Mouse (Mus musculus) limb, embryonic 13.5 days (tissue): ENCODE results near the gene Lrrc4b. TPM values are rescaled to one million over a fixed set of nuclear protein-coding genes. Genes with fewer than 3 reads are reported as not detected.
A peak's percentile ranks its signal among the peaks of the same experiment; 100 is the strongest.

Experiments used
- ATAC-seq: fragments of 200-750 bp; cut with Nextera tagmentation; 2 replicates; pipeline ENCODE4 v1.8.0; 2017; ENCODE audit warnings: low read depth, moderate number of reproducible peaks, moderate TSS enrichment; ENCODE audit not compliant: low FRiP score
- H3K27ac ChIP-seq: fragments of 300-500 bp; sonication (generic); 2 replicates; pipeline ENCODE4 v1.5.1; 2015; ENCODE audit warnings: inconsistent platforms, mild to moderate bottlenecking, moderate library complexity
- H3K27me3 ChIP-seq: fragments of 300-500 bp; sonication (generic); 2 replicates; pipeline ENCODE4 v1.6.1; 2015; ENCODE audit warnings: mild to moderate bottlenecking, inconsistent platforms
- H3K36me3 ChIP-seq: fragments of 300-500 bp; sonication (generic); 2 replicates; pipeline ENCODE4 v1.6.1; 2015; ENCODE audit warnings: inconsistent platforms, mild to moderate bottlenecking, moderate library complexity
- H3K4me1 ChIP-seq: fragments of 300-500 bp; sonication (generic); 2 replicates; pipeline ENCODE4 v1.6.1; 2015; ENCODE audit warnings: inconsistent platforms
- H3K4me2 ChIP-seq: fragments of 300-500 bp; sonication (generic); replicated peaks from 2 replicates; pipeline ENCODE4 v1.6.1; 2015; ENCODE audit warnings: inconsistent platforms, mild to moderate bottlenecking, moderate library complexity
- H3K4me3 ChIP-seq: fragments of 300-500 bp; sonication (generic); 2 replicates; pipeline ENCODE4 v1.5.1; 2015; ENCODE audit warnings: moderate library complexity, mild to moderate bottlenecking, inconsistent platforms
- H3K9ac ChIP-seq: fragments of 300-500 bp; sonication (generic); 2 replicates; pipeline ENCODE4 v1.6.1; 2015; ENCODE audit warnings: mild to moderate bottlenecking, inconsistent platforms
- H3K9me3 ChIP-seq: fragments of 300-500 bp; sonication (generic); 2 replicates; pipeline ENCODE4 v1.6.1; 2016; ENCODE audit warnings: inconsistent platforms
- WGBS: fragments of 180-500 bp; shearing (Covaris S2); methylation state at CpG from one replicate; pipeline ENCODE4 v1.1.7; 2015; 5-methylcytosine and 5-hydroxymethylcytosine counted together
- polyA plus RNA-seq: library from polyadenylated mRNA; unstranded; fragments of >200 nt; fragmentation: Nextera tagmentation; extraction: Ambion mirVana; gene quantifications from 2 replicates; pipeline ENCODE4 v1.2.1, GENCODE M21; 2015

Lrrc4b gene
- polyA plus RNA-seq, 1 experiment from 2014 or later: 1.2 TPM

GRCm38 (mm10) chr7:44460067-44460466, 31.2 kb downstream of the Lrrc4b start:
- no peak for ATAC-seq

GRCm38 (mm10) chr7:44460767-44461502, 32.1 kb downstream of the Lrrc4b start:
- H3K27ac ChIP-seq: no peak overlapping the region
- no peak overlapping the region for H3K4me3 ChIP-seq
- H3K27me3 ChIP-seq: peaks cover 86% of the 10 kb centered on the region
- no peak overlapping the region for H3K9ac ChIP-seq
- 0 out of 2 replicates have a peak, but pooled peaks cover 8% of the 10 kb centered on the region for H3K9me3 ChIP-seq
- H3K36me3 ChIP-seq: peaks cover 8% of the 10 kb centered on the region; the same call in 1 of the 2 replicates
- H3K4me2 ChIP-seq: no peak overlapping the region
- no peak for ATAC-seq
- WGBS: 73% methylated on average over 31 of the region's 31 CpGs
- H3K4me1 ChIP-seq: peaks cover 9% of the 10 kb centered on the region

More at GRCm38 (mm10) chr7:44460067-44460466, 31.2 kb downstream of the Lrrc4b start:
- Histone ChIP-seq H3K4me2 (no peak overlapping the region), H3K4me1 (peaks cover 9% of the 10 kb centered on the region), H3K36me3 (peaks cover 8% of the 10 kb centered on the region; the same call in 1 of the 2 replicates), H3K4me3 (no peak overlapping the region), H3K27ac (no peak overlapping the region), H3K27me3 (peaks cover 77% of the 10 kb centered on the region), H3K9me3 (0 out of 2 replicates have a peak, but pooled peaks cover 8% of the 10 kb centered on the region), H3K9ac (no peak overlapping the region)
- 72% methylated on average over 6 of the region's 6 CpGs for WGBS

- Histone ChIP-seq H3K9me3 (0 out of 2 replicates have a peak, but pooled peaks cover 8% of the 10 kb centered on the region), H3K4me3 (no peak overlapping the region), H3K27ac (no peak overlapping the region), H3K4me1 (peaks cover 9% of the 10 kb centered on the region), H3K9ac (no peak overlapping the region), H3K36me3 (peaks cover 8% of the 10 kb centered on the region; the same call in 1 of the 2 replicates), H3K27me3 (peaks cover 87% of the 10 kb centered on the region), H3K4me2 (peak overlapping the region; percentile 65; the same call in 1 of the 2 replicates)
- 48% methylated on average over 57 of the region's 57 CpGs for WGBS
- ATAC-seq: no peak; the same call in 1 of the 2 replicates
Measured at GRCm38 (mm10) chr7:44461503-44462217, 32.8 kb downstream of the Lrrc4b start.

GRCm38 (mm10) chr7:44462218-44463055, 33.6 kb downstream of the Lrrc4b start:
- no peak overlapping the region for H3K27ac ChIP-seq
- peak overlapping the region; percentile 39; the same call in 1 of the 2 replicates for H3K9ac ChIP-seq
- peaks cover 13% of the 10 kb centered on the region for H3K4me1 ChIP-seq
- no peak for ATAC-seq
- 12% methylated on average over 77 of the region's 77 CpGs for WGBS
- peak overlapping the region; percentile 38 for H3K4me3 ChIP-seq
- peak overlapping the region; percentile 65 for H3K4me2 ChIP-seq
- peaks cover 8% of the 10 kb centered on the region; the same call in 1 of the 2 replicates for H3K36me3 ChIP-seq
- peaks cover 84% of the 10 kb centered on the region for H3K27me3 ChIP-seq
- 0 out of 2 replicates have a peak, but pooled peaks cover 8% of the 10 kb centered on the region for H3K9me3 ChIP-seq

- 0 out of 2 replicates have a peak, but pooled peaks cover 6% of the 10 kb centered on the region for H3K9me3 ChIP-seq
- peak overlapping the region; percentile 65 for H3K4me2 ChIP-seq
- H3K4me3 ChIP-seq: peak overlapping the region; percentile 38
- H3K27me3 ChIP-seq: peaks cover 78% of the 10 kb centered on the region
- WGBS: 19% methylated on average over 7 of the region's 8 CpGs
- peak overlapping the region; percentile 39; the same call in 1 of the 2 replicates for H3K9ac ChIP-seq
- H3K4me1 ChIP-seq: peaks cover 14% of the 10 kb centered on the region
- ATAC-seq: no peak
- no peak overlapping the region for H3K27ac ChIP-seq
- peaks cover 8% of the 10 kb centered on the region; the same call in 1 of the 2 replicates for H3K36me3 ChIP-seq
Measured at GRCm38 (mm10) chr7:44463056-44463425, 34.2 kb downstream of the Lrrc4b start.

GRCm38 (mm10) chr7:44463556-44464225, 34.9 kb downstream of the Lrrc4b start:
- Histone ChIP-seq H3K36me3 (peaks cover 8% of the 10 kb centered on the region; the same call in 1 of the 2 replicates), H3K9ac (no peak overlapping the region), H3K4me2 (no peak overlapping the region), H3K9me3 (no peaks in the 10 kb centered on the region), H3K27ac (no peak overlapping the region), H3K4me1 (peaks cover 17% of the 10 kb centered on the region), H3K27me3 (peaks cover 73% of the 10 kb centered on the region), H3K4me3 (no peak overlapping the region)
- 84% methylated on average over 10 of the region's 10 CpGs for WGBS
- ATAC-seq: no peak

GRCm38 (mm10) chr7:44464511-44464910, 35.7 kb downstream of the Lrrc4b start:
- no peaks in the 10 kb centered on the region for H3K9me3 ChIP-seq
- ATAC-seq: no peak
- H3K4me2 ChIP-seq: no peak overlapping the region
- H3K27me3 ChIP-seq: peaks cover 65% of the 10 kb centered on the region
- H3K4me3 ChIP-seq: no peak overlapping the region
- H3K4me1 ChIP-seq: peaks cover 24% of the 10 kb centered on the region
- H3K27ac ChIP-seq: no peak overlapping the region
- 25% methylated on average over 4 of the region's 4 CpGs for WGBS
- H3K9ac ChIP-seq: no peak overlapping the region
- peaks cover 10% of the 10 kb centered on the region; the same call in 1 of the 2 replicates for H3K36me3 ChIP-seq

GRCm38 (mm10) chr7:44465111-44465510, 36.3 kb downstream of the Lrrc4b start, which contains the start of gene Aspdh:
Aspdh (plus strand) TSS chr7:44465391.
- H3K4me3 ChIP-seq: no peak within 1 kb of the TSS
- no peak within 1 kb of the TSS for H3K4me2 ChIP-seq
- H3K27ac ChIP-seq: no peak within 1 kb of the TSS
- no peak within 1 kb of the TSS for H3K9ac ChIP-seq
- peaks cover 24% of the 10 kb centered on the region for H3K4me1 ChIP-seq
- peaks cover 59% of the 10 kb centered on the region for H3K27me3 ChIP-seq
- no peaks in the 10 kb centered on the region for H3K9me3 ChIP-seq
- no peak for ATAC-seq
- H3K36me3 ChIP-seq: peaks cover 12% of the 10 kb centered on the region; the same call in 1 of the 2 replicates
- WGBS: 44% methylated on average over 2 of the region's 2 CpGs

- no peak overlapping the region for H3K27ac ChIP-seq
- no peak overlapping the region for H3K4me2 ChIP-seq
- ATAC-seq: no peak
- H3K4me3 ChIP-seq: 0 out of 2 replicates have a peak overlapping the region, but pooled peaks have one; percentile 70
- H3K36me3 ChIP-seq: peaks cover 13% of the 10 kb centered on the region
- H3K27me3 ChIP-seq: peaks cover 48% of the 10 kb centered on the region
- peaks cover 24% of the 10 kb centered on the region for H3K4me1 ChIP-seq
- H3K9me3 ChIP-seq: no peaks in the 10 kb centered on the region
- H3K9ac ChIP-seq: no peak overlapping the region
- WGBS: 86% methylated on average over 10 of the region's 10 CpGs
Measured at GRCm38 (mm10) chr7:44466006-44466887, 37.4 kb downstream of the Lrrc4b start.

GRCm38 (mm10) chr7:44466888-44467311, 38.1 kb downstream of the Lrrc4b start:
- H3K4me3 ChIP-seq: peak overlapping the region; percentile 70; the same call in 1 of the 2 replicates

More at GRCm38 (mm10) chr7:44466888-44467311, 38.1 kb downstream of the Lrrc4b start:
- Histone ChIP-seq H3K4me1 (peaks cover 29% of the 10 kb centered on the region), H3K4me2 (peak overlapping the region; percentile 77), H3K36me3 (peaks cover 9% of the 10 kb centered on the region), H3K9me3 (no peaks in the 10 kb centered on the region), H3K9ac (no peak overlapping the region; the same call in 1 of the 2 replicates), H3K27ac (no peak overlapping the region), H3K27me3 (peaks cover 41% of the 10 kb centered on the region)
- no peak for ATAC-seq
- 89% methylated on average over 16 of the region's 16 CpGs for WGBS
